Mouse (Mus musculus) spleen, adult 2 months (tissue): ENCODE data around the gene Stim2.

ENCODE experiments used
- CTCF ChIP-seq: fragments of 200-500 bp; IDR thresholded peaks from 2 replicates; pipeline ENCODE4 v1.5.1; 2011; ENCODE audit warnings: mild to moderate bottlenecking, inconsistent platforms; ENCODE audit not compliant: insufficient read depth, insufficient read length, insufficient replicate concordance; ENCODE audit errors: extremely low read depth
- POLR2A ChIP-seq: fragments of 200-500 bp; IDR thresholded peaks from 2 replicates; pipeline ENCODE4 v1.6.1; 2011; ENCODE audit warnings: low read depth, low read length, inconsistent platforms

DNA sequence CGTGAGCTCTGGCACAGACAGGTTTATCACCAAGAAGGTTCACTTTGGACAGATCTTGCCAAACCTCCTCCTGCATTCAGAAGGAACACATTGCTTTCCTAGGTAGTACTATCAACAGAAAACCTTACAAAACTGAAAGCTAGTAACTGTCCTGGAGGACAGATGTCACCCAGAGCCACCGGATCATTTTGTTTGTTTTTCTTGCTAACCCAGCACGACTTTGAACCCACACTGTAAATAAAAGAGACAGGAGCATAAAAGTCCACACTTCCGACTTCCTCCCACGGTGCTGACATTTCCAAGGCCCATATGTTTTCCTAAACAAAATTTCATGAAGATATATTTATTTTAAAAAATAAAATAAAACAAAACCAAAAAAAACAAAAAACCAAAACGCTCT lies 41.0 kb upstream of the Stim2 start:
- no peak for TF ChIP-seq CTCF
- TF ChIP-seq POLR2A = no peak
